Mouse (Mus musculus): ENCODE data around the gene Wdr83os.
"Not testable (repeated sequence)": the region's sequence is repeated elsewhere in the genome, so short reads cannot be mapped to it uniquely, and the experiment has no call there.

Gene Wdr83os

GRCm38 (mm10) chr8:85120251-85120650, 39.7 kb downstream of the Wdr83os start:
- DNase-seq = not testable (repeated sequence)

GRCm38 (mm10) chr8:85122995-85123394, 42.5 kb downstream of the Wdr83os start, which contains the start of gene Zfp791:
Zfp791 (minus strand) TSS chr8:85123095.
- DNase-seq = no peak

GRCm38 (mm10) chr8:85123691-85124090, 43.2 kb downstream of the Wdr83os start:
- no peak for DNase-seq
